Mouse (Mus musculus) midbrain, embryonic 11.5 days (tissue): ENCODE results near the gene Uba52. TPM values are rescaled to one million over a fixed set of nuclear protein-coding genes. Genes with fewer than 3 reads are reported as not detected.

ENCODE experiments used
- ATAC-seq: fragments of 200-750 bp; cut with Nextera tagmentation; 2 replicates; pipeline ENCODE4 v1.8.0; 2017; ENCODE audit warnings: moderate TSS enrichment, moderate library complexity; ENCODE audit not compliant: low FRiP score
- DNase-seq: peaks from one replicate; pipeline ENCODE4 v3.0.0; 2015; ENCODE audit warnings: low spot score; ENCODE audit errors: missing footprints
- H3K27ac ChIP-seq: fragments of 300-500 bp; sonication (generic); 2 replicates; pipeline ENCODE4 v1.5.1; 2014; ENCODE audit warnings: low read depth, low read length
- H3K27me3 ChIP-seq: fragments of 300-500 bp; sonication (generic); 2 replicates; pipeline ENCODE4 v1.6.1; 2014; ENCODE audit warnings: mild to moderate bottlenecking, low read length, moderate library complexity, mixed read lengths; ENCODE audit not compliant: control insufficient read depth, insufficient read depth
- H3K36me3 ChIP-seq: fragments of 300-500 bp; sonication (generic); 2 replicates; pipeline ENCODE4 v1.6.1; 2014; ENCODE audit warnings: mild to moderate bottlenecking, low read length, moderate library complexity, mixed read lengths; ENCODE audit not compliant: control insufficient read depth, insufficient read depth
- H3K4me1 ChIP-seq: fragments of 300-500 bp; sonication (generic); 2 replicates; pipeline ENCODE4 v1.6.1; 2014; ENCODE audit warnings: low read length; ENCODE audit not compliant: control insufficient read depth, insufficient read depth
- H3K4me2 ChIP-seq: fragments of 300-500 bp; sonication (generic); 2 replicates; pipeline ENCODE4 v1.6.1; 2014; ENCODE audit warnings: mild to moderate bottlenecking, moderate library complexity
- H3K4me3 ChIP-seq: fragments of 300-500 bp; sonication (generic); 2 replicates; pipeline ENCODE4 v1.5.1; 2014; ENCODE audit warnings: low read depth, low read length
- H3K9ac ChIP-seq: fragments of 300-500 bp; sonication (generic); 2 replicates; pipeline ENCODE4 v1.6.1; 2014; ENCODE audit warnings: low read length
- H3K9me3 ChIP-seq: fragments of 300-500 bp; sonication (generic); 2 replicates; pipeline ENCODE4 v1.6.1; 2016; ENCODE audit warnings: low read length; ENCODE audit not compliant: control insufficient read depth
- WGBS: fragments of 180-500 bp; shearing (Covaris S2); extraction: QIAGEN DNeasy Blood & Tissue Kit; methylation state at CpG from one replicate; pipeline ENCODE4 v1.1.7; 2014; 5-methylcytosine and 5-hydroxymethylcytosine counted together
- polyA plus RNA-seq: library from polyadenylated mRNA; unstranded; fragments of >200 nt; fragmentation: Nextera tagmentation; extraction: Ambion mirVana; gene quantifications from 2 replicates; pipeline ENCODE4 v1.2.1, GENCODE M21; 2014

The Uba52 gene
- polyA plus RNA-seq, 1 experiment from 2014 or later = 852 TPM

GRCm38 (mm10) chr8:70527512-70528181 lies 17.0 kb upstream of the Uba52 start, which contains the start of the genes Fkbp8 and Kxd1:
Gene Fkbp8, plus strand, starts transcription at chr8:70527724.
Gene Kxd1, minus strand, starts transcription at chr8:70527956.
- Histone ChIP-seq H3K36me3 (peaks cover 11% of the 10 kb centered on the region; the same call in 1 of the 2 replicates), H3K9me3 (no peaks in the 10 kb centered on the region), H3K9ac (peak within 1 kb of the TSS; percentile 96), H3K4me1 (peaks cover 13% of the 10 kb centered on the region), H3K4me3 (peak within 1 kb of the TSS; percentile 87), H3K27ac (peak within 1 kb of the TSS; percentile 77), H3K27me3 (no peaks in the 10 kb centered on the region), H3K4me2 (peak within 1 kb of the TSS; percentile 88)
- peak; percentile 100 for DNase-seq
- ATAC-seq = peak; percentile 96
- WGBS = under 1% methylated on average over 61 of the region's 61 CpGs

GRCm38 (mm10) chr8:70527111-70527511 lies 16.5 kb upstream of the Uba52 start:
- Histone ChIP-seq H3K9ac (peak overlapping the region; percentile 96), H3K36me3 (peaks cover 7% of the 10 kb centered on the region; the same call in 1 of the 2 replicates), H3K27me3 (no peaks in the 10 kb centered on the region), H3K4me1 (peaks cover 17% of the 10 kb centered on the region), H3K9me3 (no peaks in the 10 kb centered on the region), H3K4me3 (peak overlapping the region; percentile 87), H3K4me2 (peak overlapping the region; percentile 88), H3K27ac (no peak overlapping the region)
- ATAC-seq (no peak), DNase-seq (no peak)
- 3% methylated on average over 8 of the region's 8 CpGs for WGBS

GRCm38 (mm10) chr8:70522592-70523403 lies 12.2 kb upstream of the Uba52 start:
- no peaks in the 10 kb centered on the region for H3K36me3 ChIP-seq
- peak overlapping the region; percentile 68 for H3K4me2 ChIP-seq
- no peaks in the 10 kb centered on the region for H3K27me3 ChIP-seq
- peak overlapping the region; percentile 45; the same call in 1 of the 2 replicates for H3K27ac ChIP-seq
- no peaks in the 10 kb centered on the region for H3K9me3 ChIP-seq
- peak overlapping the region; percentile 76 for H3K9ac ChIP-seq
- peak; percentile 99 for DNase-seq
- H3K4me1 ChIP-seq = peaks cover 13% of the 10 kb centered on the region
- ATAC-seq = peak; percentile 81
- WGBS = 1% methylated on average over 50 of the region's 51 CpGs
- peak overlapping the region; percentile 57 for H3K4me3 ChIP-seq

- Histone ChIP-seq H3K9me3 (no peaks in the 10 kb centered on the region), H3K36me3 (no peaks in the 10 kb centered on the region)
Measured at GRCm38 (mm10) chr8:70519606-70520005, 9.0 kb upstream of the Uba52 start.

GRCm38 (mm10) chr8:70519043-70519442 lies 8.4 kb upstream of the Uba52 start:
- H3K36me3 ChIP-seq = no peaks in the 10 kb centered on the region; the same call in 1 of the 2 replicates
- no peak overlapping the region for H3K4me2 ChIP-seq
- H3K27ac ChIP-seq = no peak overlapping the region
- no peak overlapping the region for H3K4me3 ChIP-seq
- WGBS = 94% methylated on average over 6 of the region's 6 CpGs
- no peaks in the 10 kb centered on the region for H3K27me3 ChIP-seq
- H3K4me1 ChIP-seq = peaks cover 6% of the 10 kb centered on the region; the same call in 1 of the 2 replicates
- H3K9ac ChIP-seq = no peak overlapping the region
- no peaks in the 10 kb centered on the region for H3K9me3 ChIP-seq
- no peak for ATAC-seq
- DNase-seq = no peak

More at GRCm38 (mm10) chr8:70519606-70520005, 9.0 kb upstream of the Uba52 start:
- H3K27me3 ChIP-seq = no peaks in the 10 kb centered on the region
- no peak overlapping the region for H3K9ac ChIP-seq
- H3K4me3 ChIP-seq = no peak overlapping the region
- no peak overlapping the region for H3K27ac ChIP-seq
- ATAC-seq (no peak), DNase-seq (no peak)
- 71% methylated on average over 2 of the region's 2 CpGs for WGBS
- no peak overlapping the region for H3K4me2 ChIP-seq
- H3K4me1 ChIP-seq = peaks cover 6% of the 10 kb centered on the region; the same call in 1 of the 2 replicates

- Histone ChIP-seq H3K27ac (no peak overlapping the region), H3K9ac (no peak overlapping the region), H3K27me3 (no peaks in the 10 kb centered on the region), H3K4me1 (peaks cover 6% of the 10 kb centered on the region; the same call in 1 of the 2 replicates), H3K36me3 (no peaks in the 10 kb centered on the region; the same call in none of the 2 replicates), H3K9me3 (no peaks in the 10 kb centered on the region), H3K4me2 (no peak overlapping the region), H3K4me3 (no peak overlapping the region)
- ATAC-seq (no peak), DNase-seq (no peak)
- 72% methylated on average over 10 of the region's 10 CpGs for WGBS
Measured at GRCm38 (mm10) chr8:70517940-70518643, 7.5 kb upstream of the Uba52 start.

GRCm38 (mm10) chr8:70513441-70513840 lies 2.8 kb upstream of the Uba52 start:
- 87% methylated on average over 2 of the region's 2 CpGs for WGBS
- no peak overlapping the region for H3K4me3 ChIP-seq
- H3K36me3 ChIP-seq = peaks cover 5% of the 10 kb centered on the region
- H3K9ac ChIP-seq = no peak overlapping the region
- peaks cover 13% of the 10 kb centered on the region for H3K4me1 ChIP-seq
- no peak for DNase-seq
- H3K27ac ChIP-seq = no peak overlapping the region
- H3K27me3 ChIP-seq = no peaks in the 10 kb centered on the region
- no peak for ATAC-seq
- no peaks in the 10 kb centered on the region for H3K9me3 ChIP-seq
- H3K4me2 ChIP-seq = no peak overlapping the region

GRCm38 (mm10) chr8:70512253-70512903 lies 1.8 kb upstream of the Uba52 start:
- ATAC-seq (no peak), DNase-seq (no peak)
- 86% methylated on average over 11 of the region's 11 CpGs for WGBS
- Histone ChIP-seq H3K36me3 (peaks cover 9% of the 10 kb centered on the region), H3K4me2 (no peak overlapping the region), H3K4me1 (peaks cover 17% of the 10 kb centered on the region), H3K4me3 (no peak overlapping the region), H3K27me3 (no peaks in the 10 kb centered on the region), H3K9ac (no peak overlapping the region), H3K27ac (no peak overlapping the region), H3K9me3 (no peaks in the 10 kb centered on the region)
